Mouse (Mus musculus) neural tube, embryonic 14.5 days (tissue): ENCODE results near the gene Sytl1. TPM values are rescaled to one million over a fixed set of nuclear protein-coding genes. Genes with fewer than 3 reads are reported as not detected.

Experiments
- ATAC-seq: fragments of 200-750 bp; cut with Nextera tagmentation; 2 replicates; pipeline ENCODE4 v1.8.0; 2017; ENCODE audit warnings: low read depth, mild to moderate bottlenecking, moderate TSS enrichment, moderate library complexity
- H3K27ac ChIP-seq: fragments of 300-500 bp; sonication (generic); 2 replicates; pipeline ENCODE4 v1.5.1; 2014; ENCODE audit warnings: low read depth, mild to moderate bottlenecking, control low read depth, low read length, moderate library complexity, mixed read lengths
- H3K27me3 ChIP-seq: fragments of 300-500 bp; sonication (generic); 2 replicates; pipeline ENCODE4 v1.6.1; 2014; ENCODE audit warnings: low read length; ENCODE audit not compliant: control insufficient read depth, insufficient read depth
- H3K36me3 ChIP-seq: fragments of 300-500 bp; sonication (generic); 2 replicates; pipeline ENCODE4 v1.6.1; 2014; ENCODE audit warnings: low read length, mixed read lengths; ENCODE audit not compliant: control insufficient read depth, insufficient read depth
- H3K4me1 ChIP-seq: fragments of 300-500 bp; sonication (generic); 2 replicates; pipeline ENCODE4 v1.6.1; 2014; ENCODE audit warnings: low read length; ENCODE audit not compliant: control insufficient read depth, insufficient read depth
- H3K4me2 ChIP-seq: fragments of 300-500 bp; sonication (generic); 2 replicates; pipeline ENCODE4 v1.6.1; 2014; ENCODE audit warnings: mild to moderate bottlenecking, low read depth, low read length, control low read depth
- H3K4me3 ChIP-seq: fragments of 300-500 bp; sonication (generic); 2 replicates; pipeline ENCODE4 v1.5.1; 2014; ENCODE audit warnings: low read depth, low read length, control low read depth, mixed read lengths
- H3K9ac ChIP-seq: fragments of 300-500 bp; sonication (generic); replicated peaks from 2 replicates; pipeline ENCODE4 v1.6.1; 2014; ENCODE audit warnings: low read depth, mild to moderate bottlenecking, control low read depth, low read length, mixed read lengths
- H3K9me3 ChIP-seq: fragments of 300-500 bp; sonication (generic); 2 replicates; pipeline ENCODE4 v1.6.1; 2016; ENCODE audit warnings: low read length; ENCODE audit not compliant: control insufficient read depth
- WGBS: fragments of 180-500 bp; shearing (Covaris S2); extraction: QIAGEN DNeasy Blood & Tissue Kit; methylation state at CpG from one replicate; pipeline ENCODE4 v1.1.7; 2014; 5-methylcytosine and 5-hydroxymethylcytosine counted together
- polyA plus RNA-seq: library from polyadenylated mRNA; unstranded; fragments of >200 nt; fragmentation: Nextera tagmentation; extraction: Ambion mirVana; gene quantifications from 2 replicates; pipeline ENCODE4 v1.2.1, GENCODE M21; 2014

The Sytl1 gene
- polyA plus RNA-seq, 1 experiment from 2014 or later, result 0.12 TPM

GRCm38 (mm10) chr4:133204379-133204778 is 58.5 kb downstream of the Sytl1 start:
- Histone ChIP-seq H3K4me3 (no peak overlapping the region), H3K9me3 (no peaks in the 10 kb centered on the region), H3K9ac (0 out of 2 replicates have a peak overlapping the region, but pooled peaks have one; percentile 26), H3K36me3 (no peaks in the 10 kb centered on the region), H3K27me3 (no peaks in the 10 kb centered on the region), H3K4me2 (no peak overlapping the region), H3K4me1 (peaks cover 17% of the 10 kb centered on the region), H3K27ac (peak overlapping the region; percentile 62)
- no peak for ATAC-seq
- WGBS, result 35% methylated on average over 7 of the region's 7 CpGs

DNA sequence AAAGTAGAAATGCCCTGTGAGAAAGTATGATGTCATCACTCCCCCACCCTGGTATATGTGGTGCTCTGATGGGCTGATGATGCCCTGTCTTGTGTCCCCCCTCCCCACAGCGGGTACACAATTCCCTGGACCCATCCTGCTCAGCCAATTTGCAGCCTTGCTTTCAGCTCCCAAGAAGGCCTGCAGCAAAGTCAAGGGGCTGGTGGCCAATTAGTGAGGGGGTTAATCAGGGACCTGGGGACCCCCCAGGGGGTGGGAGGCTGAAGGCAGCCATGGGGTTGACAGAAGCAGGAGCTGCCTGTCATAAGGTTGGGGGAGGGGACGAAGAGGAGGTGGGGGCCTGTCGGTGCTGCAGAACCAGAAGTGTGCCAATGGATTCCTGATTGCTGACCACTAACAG is 59.3 kb downstream of the Sytl1 start:
- H3K4me2 ChIP-seq, result no peak overlapping the region
- no peak for ATAC-seq
- H3K27me3 ChIP-seq, result no peaks in the 10 kb centered on the region
- no peaks in the 10 kb centered on the region for H3K36me3 ChIP-seq
- H3K9ac ChIP-seq, result no peak overlapping the region
- no peak overlapping the region for H3K27ac ChIP-seq
- no peak overlapping the region for H3K4me3 ChIP-seq
- H3K4me1 ChIP-seq, result peaks cover 24% of the 10 kb centered on the region
- H3K9me3 ChIP-seq, result no peaks in the 10 kb centered on the region
- 61% methylated on average over 3 of the region's 3 CpGs for WGBS

Other genes starting within 250 kb of the Sytl1 start
- 18.5 and 19.6 TPM in 2 replicates for gene Wasf2, start 132.6 kb downstream of the Sytl1 start, polyA plus RNA-seq
- gene Cd164l2, start 51.0 kb downstream of the Sytl1 start, polyA plus RNA-seq, result 0.82 and 2.0 TPM in 2 replicates
- 2.4 and 2.5 TPM in 2 replicates for gene Gpr3, start 50.6 kb downstream of the Sytl1 start, polyA plus RNA-seq
- gene Map3k6, start 22.3 kb downstream of the Sytl1 start, polyA plus RNA-seq, result 2.6 and 2.9 TPM in 2 replicates
- gene Tmem222, start 14.7 kb upstream of the Sytl1 start, polyA plus RNA-seq, result 114 and 118 TPM in 2 replicates
- gene Wdtc1, start 90.4 kb upstream of the Sytl1 start, polyA plus RNA-seq, result 22.3 and 24.5 TPM in 2 replicates
- gene Slc9a1, start 106.6 kb upstream of the Sytl1 start, polyA plus RNA-seq, result 8.0 and 9.7 TPM in 2 replicates
- gene Tent5b, start 217.0 kb upstream of the Sytl1 start, polyA plus RNA-seq, result 0.18 TPM in 1 of 2 replicates, not detected in the other
- 9.5 and 11.2 TPM in 2 replicates for gene Trnp1, start 235.4 kb upstream of the Sytl1 start, polyA plus RNA-seq